Mouse (Mus musculus): Measurements from ENCODE around the gene Dnajc17. TPM values are rescaled to one million over a fixed set of nuclear protein-coding genes. Genes with fewer than 3 reads are reported as not detected.

Gene Dnajc17
- polyA plus RNA-seq, 1 experiment from 2014 or later: 19.1 TPM

DNA sequence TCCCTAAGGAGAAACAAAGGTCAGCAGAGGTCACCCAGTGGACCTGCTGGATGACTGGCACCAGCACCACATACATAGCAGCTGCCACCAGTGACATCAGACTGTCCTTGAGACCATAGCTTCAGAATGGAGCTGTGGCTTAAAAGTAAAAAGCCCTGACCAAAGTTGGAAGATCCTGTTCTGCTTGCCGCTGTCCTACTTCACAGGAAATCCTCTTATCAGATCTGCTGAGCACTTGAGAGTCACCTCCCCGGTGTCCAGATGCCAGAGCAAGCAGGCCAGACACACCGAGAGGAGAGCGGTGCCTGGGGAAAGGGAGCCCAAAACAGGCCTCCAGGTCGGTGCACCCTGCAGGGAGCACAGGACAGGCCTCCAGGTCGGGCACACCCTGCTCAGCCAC, 56.3 kb downstream of the Dnajc17 start:
- peaks cover 47% of the 10 kb centered on the region for H3K36me3 ChIP-seq (ENCODE audit: control insufficient read depth, insufficient read depth, low read length)

DNA sequence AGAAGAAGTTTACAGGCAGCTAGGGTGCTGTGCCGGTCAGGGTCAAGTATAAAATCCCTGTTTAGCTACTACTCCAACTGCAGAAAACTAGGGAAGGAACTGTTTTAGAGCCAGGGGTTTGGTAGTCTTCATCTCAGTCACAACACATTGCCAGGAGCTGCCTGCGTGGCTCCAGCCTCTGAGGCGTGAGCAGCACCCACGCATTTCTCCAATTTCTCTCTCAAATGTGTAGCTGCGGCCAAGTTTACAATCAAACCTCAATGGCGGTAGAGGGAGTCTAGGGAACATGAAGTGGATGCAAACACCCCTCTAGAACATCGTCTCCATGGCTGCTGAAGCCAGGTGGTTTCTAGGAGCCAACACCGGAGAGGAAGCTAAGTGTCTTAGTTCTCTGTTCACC, 60.8 kb downstream of the Dnajc17 start:
- Histone ChIP-seq H3K27me3 (ENCODE audit: control insufficient read depth, insufficient read depth, low read length) (no peaks in the 10 kb centered on the region), H3K4me1 (ENCODE audit: control insufficient read depth, insufficient read depth, low read length) (no peaks in the 10 kb centered on the region), H3K9ac (replicated peaks; ENCODE audit: low read depth, low read length) (no peak overlapping the region), H3K27ac (ENCODE audit: low read length) (no peak overlapping the region), H3K4me3 (ENCODE audit: low read depth, low read length) (no peak overlapping the region), H3K4me2 (replicated peaks; ENCODE audit: low read depth, low read length) (no peak overlapping the region), H3K9me3 (ENCODE audit: control insufficient read depth, low read depth, low read length) (peaks cover 4% of the 10 kb centered on the region; the same call in 1 of the 2 replicates), H3K36me3 (ENCODE audit: control insufficient read depth, insufficient read depth, low read length) (peaks cover 61% of the 10 kb centered on the region)
- WGBS: 90% methylated on average over 8 of the region's 8 CpGs
- no peak for ATAC-seq (ENCODE audit: insufficient number of reproducible peaks, insufficient read depth, low FRiP score, low read depth)

More for the DNA sequence above, 56.3 kb downstream of the Dnajc17 start:
- no peak overlapping the region for H3K4me3 ChIP-seq (ENCODE audit: low read depth, low read length)
- no peaks in the 10 kb centered on the region for H3K27me3 ChIP-seq (ENCODE audit: control insufficient read depth, insufficient read depth, low read length)
- H3K9ac ChIP-seq (replicated peaks; ENCODE audit: low read depth, low read length): no peak overlapping the region
- 85% methylated on average over 6 of the region's 6 CpGs for WGBS
- H3K4me2 ChIP-seq (replicated peaks; ENCODE audit: low read depth, low read length): no peak overlapping the region
- ATAC-seq (ENCODE audit: insufficient number of reproducible peaks, insufficient read depth, low FRiP score, low read depth): no peak
- no peaks in the 10 kb centered on the region for H3K9me3 ChIP-seq (ENCODE audit: control insufficient read depth, low read depth, low read length)
- H3K4me1 ChIP-seq (ENCODE audit: control insufficient read depth, insufficient read depth, low read length): peaks cover 9% of the 10 kb centered on the region
- H3K27ac ChIP-seq (ENCODE audit: low read length): no peak overlapping the region

DNA sequence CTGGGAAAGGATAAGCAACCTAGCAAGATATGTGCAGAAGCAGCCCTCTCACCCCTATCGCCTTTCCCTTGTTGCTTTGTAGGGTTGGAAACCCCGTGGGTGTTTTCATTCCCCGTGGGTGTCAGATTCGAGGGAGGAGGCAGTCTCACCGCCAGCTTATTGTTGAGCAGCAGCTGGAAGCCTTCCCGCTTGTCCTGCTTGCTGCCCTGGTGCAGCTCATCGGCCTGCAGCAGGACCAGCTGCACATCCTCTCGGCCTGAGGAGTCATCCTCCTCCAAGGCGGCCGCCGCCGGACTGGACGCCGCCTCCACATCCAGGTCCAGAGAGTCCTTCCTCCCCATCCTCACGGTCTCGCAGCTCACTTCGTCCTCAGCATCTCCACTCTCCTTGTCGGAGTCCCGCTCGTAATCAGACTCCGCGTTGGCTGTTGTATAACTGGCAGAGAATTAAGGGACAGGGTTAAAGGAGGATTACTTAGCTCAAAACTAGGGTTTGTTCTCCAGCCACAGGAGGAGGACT, 61.4 kb downstream of the Dnajc17 start:
- H3K36me3 ChIP-seq (ENCODE audit: control insufficient read depth, insufficient read depth, low read length): peaks cover 63% of the 10 kb centered on the region
- ATAC-seq (ENCODE audit: insufficient number of reproducible peaks, insufficient read depth, low FRiP score, low read depth): no peak

DNA sequence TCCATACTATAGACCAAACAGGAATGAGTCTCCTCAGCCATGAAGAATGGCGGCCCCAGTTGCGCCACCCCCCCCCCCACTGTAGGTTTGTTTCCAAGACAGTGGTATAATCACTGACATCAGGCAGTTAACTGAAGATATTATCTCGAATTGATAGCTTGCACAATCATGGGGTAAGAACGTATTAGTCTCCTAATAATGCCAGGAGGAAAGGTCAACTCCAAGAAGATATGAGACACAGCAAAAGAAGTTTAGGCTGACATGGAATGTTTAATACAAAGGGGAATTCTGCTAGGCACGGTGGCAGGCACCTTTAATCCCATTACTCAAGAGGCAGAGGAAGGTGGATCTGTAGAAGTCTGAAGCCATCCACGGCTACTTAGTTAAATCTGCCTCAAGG, 62.2 kb downstream of the Dnajc17 start:
- no peak for ATAC-seq (ENCODE audit: insufficient number of reproducible peaks, insufficient read depth, low FRiP score, low read depth)
- H3K36me3 ChIP-seq (ENCODE audit: control insufficient read depth, insufficient read depth, low read length): peaks cover 63% of the 10 kb centered on the region
- WGBS: 86% methylated on average over 6 of the region's 6 CpGs
- no peak overlapping the region for H3K9ac ChIP-seq (replicated peaks; ENCODE audit: low read depth, low read length)
- no peaks in the 10 kb centered on the region for H3K27me3 ChIP-seq (ENCODE audit: control insufficient read depth, insufficient read depth, low read length)
- peaks cover 4% of the 10 kb centered on the region; the same call in 1 of the 2 replicates for H3K9me3 ChIP-seq (ENCODE audit: control insufficient read depth, low read depth, low read length)
- no peaks in the 10 kb centered on the region for H3K4me1 ChIP-seq (ENCODE audit: control insufficient read depth, insufficient read depth, low read length)
- H3K4me3 ChIP-seq (ENCODE audit: low read depth, low read length): no peak overlapping the region
- no peak overlapping the region for H3K27ac ChIP-seq (ENCODE audit: low read length)
- H3K4me2 ChIP-seq (replicated peaks; ENCODE audit: low read depth, low read length): no peak overlapping the region

More for the DNA sequence above, 61.4 kb downstream of the Dnajc17 start:
- no peaks in the 10 kb centered on the region for H3K27me3 ChIP-seq (ENCODE audit: control insufficient read depth, insufficient read depth, low read length)
- no peaks in the 10 kb centered on the region for H3K4me1 ChIP-seq (ENCODE audit: control insufficient read depth, insufficient read depth, low read length)
- H3K9me3 ChIP-seq (ENCODE audit: control insufficient read depth, low read depth, low read length): peaks cover 4% of the 10 kb centered on the region; the same call in 1 of the 2 replicates
- no peak overlapping the region for H3K9ac ChIP-seq (replicated peaks; ENCODE audit: low read depth, low read length)
- no peak overlapping the region for H3K4me2 ChIP-seq (replicated peaks; ENCODE audit: low read depth, low read length)
- H3K27ac ChIP-seq (ENCODE audit: low read length): no peak overlapping the region
- WGBS: 84% methylated on average over 22 of the region's 22 CpGs
- H3K4me3 ChIP-seq (ENCODE audit: low read depth, low read length): no peak overlapping the region

DNA sequence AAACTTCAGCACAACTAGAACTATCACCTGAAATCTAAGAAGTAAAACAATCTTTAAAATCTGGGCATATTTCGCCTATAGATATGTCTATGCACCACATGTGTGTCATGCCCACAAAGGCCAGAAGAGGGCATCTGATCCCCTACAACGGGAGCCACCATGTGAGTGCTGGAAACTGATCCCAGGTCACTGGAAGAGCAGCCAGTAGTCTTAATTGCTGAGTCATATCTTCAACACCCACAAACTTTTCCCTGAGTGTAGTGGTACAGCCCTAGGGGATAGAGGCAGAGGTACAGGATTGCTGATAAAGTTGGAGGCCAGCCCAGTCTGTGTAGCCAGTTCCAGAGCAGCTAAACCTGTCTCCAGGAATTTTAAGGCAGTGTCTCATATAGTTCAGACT, 63.4 kb downstream of the Dnajc17 start:
- WGBS: 89% methylated on average over 2 of the region's 2 CpGs
- ATAC-seq (ENCODE audit: insufficient number of reproducible peaks, insufficient read depth, low FRiP score, low read depth): no peak

DNA sequence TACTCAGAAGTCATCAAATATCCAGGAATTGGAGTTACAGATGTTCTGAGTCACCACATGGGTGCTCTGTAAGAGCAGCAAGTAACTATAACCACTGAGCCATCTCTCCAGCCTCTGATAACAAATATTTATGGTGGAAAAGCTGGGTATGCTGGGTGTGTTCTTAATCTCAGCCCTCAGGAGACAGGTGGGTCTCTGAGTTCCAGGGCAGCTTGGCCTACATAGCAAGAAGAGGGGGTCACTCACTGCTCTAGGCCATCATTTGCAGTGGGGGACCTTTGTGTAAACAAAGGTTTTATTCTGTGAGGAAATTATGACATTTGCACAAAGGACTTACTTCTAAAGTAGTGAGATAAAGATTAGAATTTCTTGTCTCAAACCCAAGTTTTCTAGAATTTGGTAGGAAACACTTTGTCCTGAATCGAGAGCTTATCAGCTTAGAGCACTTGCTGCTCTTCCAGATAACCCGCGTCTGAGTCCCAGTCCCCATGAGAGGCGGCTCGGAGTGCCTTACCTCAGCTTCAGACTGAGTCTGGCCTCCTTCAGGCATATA, 72.2 kb downstream of the Dnajc17 start:
- Histone ChIP-seq H3K4me1 (ENCODE audit: control insufficient read depth, insufficient read depth, low read length) (no peaks in the 10 kb centered on the region), H3K36me3 (ENCODE audit: control insufficient read depth, insufficient read depth, low read length) (peaks cover 49% of the 10 kb centered on the region), H3K4me2 (replicated peaks; ENCODE audit: low read depth, low read length) (no peak overlapping the region), H3K9me3 (ENCODE audit: control insufficient read depth, low read depth, low read length) (no peaks in the 10 kb centered on the region), H3K27ac (ENCODE audit: low read length) (no peak overlapping the region), H3K9ac (replicated peaks; ENCODE audit: low read depth, low read length) (no peak overlapping the region), H3K27me3 (ENCODE audit: control insufficient read depth, insufficient read depth, low read length) (no peaks in the 10 kb centered on the region), H3K4me3 (ENCODE audit: low read depth, low read length) (no peak overlapping the region)
- ATAC-seq (ENCODE audit: insufficient number of reproducible peaks, insufficient read depth, low FRiP score, low read depth): no peak
- WGBS: 81% methylated on average over 5 of the region's 5 CpGs

More for the DNA sequence above, 63.4 kb downstream of the Dnajc17 start:
- Histone ChIP-seq H3K36me3 (ENCODE audit: control insufficient read depth, insufficient read depth, low read length) (peaks cover 57% of the 10 kb centered on the region), H3K9me3 (ENCODE audit: control insufficient read depth, low read depth, low read length) (peaks cover 4% of the 10 kb centered on the region; the same call in 1 of the 2 replicates), H3K27me3 (ENCODE audit: control insufficient read depth, insufficient read depth, low read length) (no peaks in the 10 kb centered on the region), H3K27ac (ENCODE audit: low read length) (no peak overlapping the region), H3K4me1 (ENCODE audit: control insufficient read depth, insufficient read depth, low read length) (no peaks in the 10 kb centered on the region), H3K4me3 (ENCODE audit: low read depth, low read length) (no peak overlapping the region), H3K9ac (replicated peaks; ENCODE audit: low read depth, low read length) (no peak overlapping the region), H3K4me2 (replicated peaks; ENCODE audit: low read depth, low read length) (no peak overlapping the region)

Other genes with a start within 250 kb of the Dnajc17 start
- 22.4 and 23.5 TPM in 2 replicates for gene Ccdc32, start 179.4 kb downstream of the Dnajc17 start, polyA plus RNA-seq (2014; fragmentation: Nextera tagmentation; extraction: Ambion mirVana)
- gene Rpusd2, start 174.0 kb downstream of the Dnajc17 start, polyA plus RNA-seq (2014; fragmentation: Nextera tagmentation; extraction: Ambion mirVana): 3.0 and 4.1 TPM in 2 replicates
- gene Knl1, start 161.7 kb downstream of the Dnajc17 start, polyA plus RNA-seq (2014; fragmentation: Nextera tagmentation; extraction: Ambion mirVana): 47.6 and 54.4 TPM in 2 replicates
- 41.7 and 43.9 TPM in 2 replicates for gene Rad51, start 96.0 kb downstream of the Dnajc17 start, polyA plus RNA-seq (2014; fragmentation: Nextera tagmentation; extraction: Ambion mirVana)
- 34.9 and 35.2 TPM in 2 replicates for gene Rmdn3, start 51.8 kb downstream of the Dnajc17 start, polyA plus RNA-seq (2014; fragmentation: Nextera tagmentation; extraction: Ambion mirVana)
- gene Gchfr, start 41.0 kb downstream of the Dnajc17 start, polyA plus RNA-seq (2014; fragmentation: Nextera tagmentation; extraction: Ambion mirVana): 2.7 and 2.9 TPM in 2 replicates
- gene Gm14137, start 34.3 kb downstream of the Dnajc17 start, polyA plus RNA-seq (2014; fragmentation: Nextera tagmentation; extraction: Ambion mirVana): 0.27 and 0.30 TPM in 2 replicates
- gene Zfyve19, start 178 bp downstream of the Dnajc17 start, polyA plus RNA-seq (2014; fragmentation: Nextera tagmentation; extraction: Ambion mirVana): 44.3 and 44.4 TPM in 2 replicates
- 0.67 and 1.00 TPM in 2 replicates for gene Ppp1r14d, start 21.1 kb upstream of the Dnajc17 start, polyA plus RNA-seq (2014; fragmentation: Nextera tagmentation; extraction: Ambion mirVana)
- gene Spint1, start 28.6 kb upstream of the Dnajc17 start, polyA plus RNA-seq (2014; fragmentation: Nextera tagmentation; extraction: Ambion mirVana): 51.9 and 55.9 TPM in 2 replicates
- 6.0 and 8.6 TPM in 2 replicates for gene Rhov, start 62.5 kb upstream of the Dnajc17 start, polyA plus RNA-seq (2014; fragmentation: Nextera tagmentation; extraction: Ambion mirVana)
- 10.9 and 12.8 TPM in 2 replicates for gene Vps18, start 79.9 kb upstream of the Dnajc17 start, polyA plus RNA-seq (2014; fragmentation: Nextera tagmentation; extraction: Ambion mirVana)
- gene Dll4, start 117.0 kb upstream of the Dnajc17 start, polyA plus RNA-seq (2014; fragmentation: Nextera tagmentation; extraction: Ambion mirVana): 5.6 and 6.9 TPM in 2 replicates
- 0.20 TPM in 2 replicates for gene Chac1, start 142.4 kb upstream of the Dnajc17 start, polyA plus RNA-seq (2014; fragmentation: Nextera tagmentation; extraction: Ambion mirVana)